Mouse (Mus musculus) cerebellum, adult 2 months (tissue): ENCODE data around the gene Hfe2.

Experiments
- CTCF ChIP-seq: fragments of 200-500 bp; IDR thresholded peaks from 2 replicates; pipeline ENCODE4 v1.5.1; 2011; ENCODE audit warnings: low read depth, mild to moderate bottlenecking, control low read depth, low read length, moderate library complexity, borderline replicate concordance; ENCODE audit not compliant: insufficient read depth
- POLR2A ChIP-seq: fragments of 200-500 bp; IDR thresholded peaks from 2 replicates; pipeline ENCODE4 v1.6.1; 2011; ENCODE audit warnings: low read length, control low read depth, borderline replicate concordance; ENCODE audit not compliant: insufficient read depth

DNA sequence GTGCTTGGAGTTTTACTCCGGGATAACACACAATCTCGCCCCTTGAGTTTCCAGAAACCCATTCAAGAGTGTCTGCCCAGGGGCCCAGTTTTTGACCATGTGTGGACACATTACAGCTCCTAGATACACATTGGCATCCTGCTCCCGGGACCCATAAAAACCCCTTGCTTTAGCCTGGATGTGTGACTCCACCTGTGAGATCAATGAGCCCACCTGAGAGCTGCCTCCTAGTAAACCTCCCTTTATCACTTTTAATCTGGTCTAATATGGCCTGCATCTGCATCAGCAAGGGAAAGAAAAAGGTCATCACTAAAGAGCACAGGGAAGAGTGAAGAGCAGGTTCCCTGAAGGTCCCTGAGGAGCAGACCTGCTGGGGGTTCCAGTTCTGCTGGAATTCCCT is 43.1 kb upstream of the Hfe2 start:
- TF ChIP-seq CTCF, result no peak
- TF ChIP-seq POLR2A, result no peak
